Mouse (Mus musculus): ENCODE measurements at regions not wholly inside any gene's neighbourhood (a gene's known extent, or its start where the extent isn't known, plus 50 kb on each side); places are given as distances from the start of the nearest gene placed in this dataset.

DNA sequence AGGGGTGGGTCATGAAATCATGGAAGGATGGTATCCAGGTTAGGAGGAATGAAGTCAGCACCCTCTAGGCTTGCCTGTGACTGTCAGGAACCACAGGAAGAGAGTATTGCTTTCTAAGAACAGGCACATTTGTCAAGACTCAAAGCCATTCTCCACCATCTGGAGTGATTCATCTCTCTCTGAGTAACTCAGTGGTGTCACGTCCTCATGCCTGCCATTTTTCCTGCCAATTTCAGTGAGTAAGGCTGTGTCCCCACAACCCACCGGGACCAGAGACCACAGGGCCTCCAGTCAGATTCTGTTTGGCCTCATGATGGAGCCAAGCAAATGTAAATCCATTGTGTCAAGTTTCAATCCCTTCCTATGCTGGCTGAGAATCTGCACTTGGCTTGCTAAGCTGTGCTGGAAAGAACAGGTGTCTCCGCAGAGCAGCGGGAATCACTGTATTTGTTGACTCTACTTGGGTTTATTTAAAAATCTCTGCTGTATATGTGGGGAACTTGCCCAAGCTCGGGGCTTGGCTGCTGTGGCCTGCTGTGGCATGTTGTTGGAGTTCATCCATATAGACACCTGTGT is 230.0 kb upstream of the Mki67 start:
- Histone ChIP-seq H3K36me3 (ENCODE audit: control insufficient read depth, insufficient read depth, low read length) (no peaks in the 10 kb centered on the region), H3K9ac (ENCODE audit: low read length) (no peak overlapping the region), H3K9me3 (ENCODE audit: control insufficient read depth, low read length) (no peaks in the 10 kb centered on the region), H3K4me3 (ENCODE audit: control insufficient read depth in 1 of 2, insufficient read depth in 1 of 2, low read depth in 1 of 2, low read length in 2 of 2) (no peak overlapping the region), H3K27ac (replicated peaks in 1 of 2; ENCODE audit: control insufficient read depth in 1 of 2, insufficient read depth in 1 of 2, low read depth in 2 of 2, low read length in 2 of 2) (no peak overlapping the region), H3K4me2 (ENCODE audit: low read length) (no peak overlapping the region), H3K27me3 (ENCODE audit: control insufficient read depth, insufficient read depth, low read length) (no peaks in the 10 kb centered on the region), H3K4me1 (ENCODE audit: control insufficient read depth in 2 of 2, insufficient read depth in 2 of 2, low read length in 2 of 2) (no peaks in the 10 kb centered on the region)
- WGBS: 75% methylated on average over 5 of the region's 5 CpGs
- ATAC-seq (ENCODE audit: insufficient number of reproducible peaks, insufficient read depth, low FRiP score, low read depth): no peak

- Histone ChIP-seq H3K27ac (replicated peaks in 1 of 2; ENCODE audit: control insufficient read depth in 1 of 2, insufficient read depth in 1 of 2, low read depth in 2 of 2, low read length in 2 of 2) (no peak overlapping the region), H3K27me3 (ENCODE audit: control insufficient read depth, insufficient read depth, low read length) (no peaks in the 10 kb centered on the region), H3K9ac (ENCODE audit: low read length) (no peak overlapping the region), H3K4me1 (ENCODE audit: control insufficient read depth in 2 of 2, insufficient read depth in 2 of 2, low read length in 2 of 2) (no peaks in the 10 kb centered on the region), H3K36me3 (ENCODE audit: control insufficient read depth, insufficient read depth, low read length) (no peaks in the 10 kb centered on the region), H3K9me3 (ENCODE audit: control insufficient read depth, low read length) (no peaks in the 10 kb centered on the region), H3K4me3 (ENCODE audit: control insufficient read depth in 1 of 2, insufficient read depth in 1 of 2, low read depth in 1 of 2, low read length in 2 of 2) (no peak overlapping the region), H3K4me2 (ENCODE audit: low read length) (no peak overlapping the region)
- no peak for ATAC-seq (ENCODE audit: insufficient number of reproducible peaks, insufficient read depth, low FRiP score, low read depth)
- WGBS: 83% methylated on average over 8 of the region's 8 CpGs
Measured at GRCm38 (mm10) chr7:135961026-135961425, 244.9 kb upstream of the Mki67 start.

DNA sequence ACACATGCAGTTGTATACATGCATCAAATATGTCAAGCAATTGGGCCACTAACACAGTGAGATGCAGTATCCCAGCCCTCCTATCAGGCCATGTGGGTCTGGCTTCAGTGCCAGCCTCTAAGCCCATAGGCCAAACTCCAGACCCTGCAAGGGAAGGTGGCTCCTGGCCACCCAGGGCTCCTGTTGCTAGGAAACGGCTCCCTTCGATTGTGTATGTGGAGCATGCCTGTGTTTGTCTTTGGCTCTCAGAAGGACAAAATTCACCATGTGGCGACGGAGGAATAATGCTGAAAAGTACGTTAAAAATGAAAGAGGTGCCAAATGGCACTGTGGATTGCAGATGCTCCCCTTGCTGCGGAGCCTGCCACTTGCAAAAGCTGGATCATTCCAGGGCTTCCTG is 249.4 kb upstream of the Mki67 start:
- Histone ChIP-seq H3K9me3 (ENCODE audit: control insufficient read depth, low read length) (no peaks in the 10 kb centered on the region), H3K9ac (ENCODE audit: low read length) (no peak overlapping the region), H3K27ac (replicated peaks in 1 of 2; ENCODE audit: control insufficient read depth in 1 of 2, insufficient read depth in 1 of 2, low read depth in 2 of 2, low read length in 2 of 2) (no peak overlapping the region), H3K4me2 (ENCODE audit: low read length) (no peak overlapping the region), H3K4me3 (ENCODE audit: control insufficient read depth in 1 of 2, insufficient read depth in 1 of 2, low read depth in 1 of 2, low read length in 2 of 2) (no peak overlapping the region), H3K4me1 (ENCODE audit: control insufficient read depth in 2 of 2, insufficient read depth in 2 of 2, low read length in 2 of 2) (no peaks in the 10 kb centered on the region), H3K27me3 (ENCODE audit: control insufficient read depth, insufficient read depth, low read length) (no peaks in the 10 kb centered on the region), H3K36me3 (ENCODE audit: control insufficient read depth, insufficient read depth, low read length) (no peaks in the 10 kb centered on the region)
- 76% methylated on average over 6 of the region's 6 CpGs for WGBS
- ATAC-seq (ENCODE audit: insufficient number of reproducible peaks, insufficient read depth, low FRiP score, low read depth): no peak

DNA sequence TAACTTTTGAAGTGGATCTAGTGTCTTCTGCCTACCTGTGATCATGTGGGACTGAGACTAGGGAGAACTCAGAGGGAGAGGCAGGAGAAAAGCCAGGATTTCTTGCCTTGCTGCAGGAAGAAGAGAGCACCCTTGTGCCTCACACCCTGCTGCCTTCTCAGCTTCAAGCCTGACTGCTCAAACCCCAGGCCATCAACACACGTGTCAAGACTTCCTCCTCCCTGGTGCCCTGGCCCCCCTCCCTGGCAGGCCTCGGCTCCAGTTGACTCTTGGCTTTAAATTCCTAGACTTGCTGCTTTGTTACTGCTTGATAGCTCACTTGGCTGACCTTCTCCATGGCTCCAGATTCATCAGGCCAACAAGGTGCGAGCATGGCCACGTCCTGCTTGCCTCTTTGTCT is 250.1 kb upstream of the Mki67 start:
- Histone ChIP-seq H3K9ac (ENCODE audit: low read length) (no peak overlapping the region), H3K4me3 (ENCODE audit: control insufficient read depth in 1 of 2, insufficient read depth in 1 of 2, low read depth in 1 of 2, low read length in 2 of 2) (no peak overlapping the region), H3K36me3 (ENCODE audit: control insufficient read depth, insufficient read depth, low read length) (no peaks in the 10 kb centered on the region), H3K27me3 (ENCODE audit: control insufficient read depth, insufficient read depth, low read length) (no peaks in the 10 kb centered on the region), H3K27ac (replicated peaks in 1 of 2; ENCODE audit: control insufficient read depth in 1 of 2, insufficient read depth in 1 of 2, low read depth in 2 of 2, low read length in 2 of 2) (no peak overlapping the region), H3K4me1 (ENCODE audit: control insufficient read depth in 2 of 2, insufficient read depth in 2 of 2, low read length in 2 of 2) (no peaks in the 10 kb centered on the region), H3K4me2 (ENCODE audit: low read length) (no peak overlapping the region), H3K9me3 (ENCODE audit: control insufficient read depth, low read length) (no peaks in the 10 kb centered on the region)
- ATAC-seq (ENCODE audit: insufficient number of reproducible peaks, insufficient read depth, low FRiP score, low read depth): no peak
- WGBS: 47% methylated on average over 4 of the region's 4 CpGs

DNA sequence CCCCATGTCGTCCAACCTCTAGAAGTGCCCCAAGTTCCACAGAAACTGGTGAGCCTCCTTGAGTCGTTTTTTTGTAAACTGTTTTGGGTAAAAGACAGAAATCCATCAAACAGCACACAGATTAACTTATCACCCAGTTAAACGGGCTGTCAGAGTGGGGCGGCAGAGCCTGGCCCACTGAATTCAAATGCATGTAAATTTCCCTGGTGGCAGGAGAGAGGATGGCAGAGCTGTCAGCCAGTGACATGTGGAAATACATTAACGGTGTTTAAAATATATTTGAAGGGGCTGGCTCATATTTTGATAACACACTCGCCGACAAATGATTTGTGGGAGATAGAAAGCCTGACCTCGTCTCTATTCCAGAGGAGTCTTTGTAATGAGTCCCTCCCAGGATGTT is 252.5 kb upstream of the Mki67 start:
- WGBS: 57% methylated on average over 8 of the region's 8 CpGs
- Histone ChIP-seq H3K4me2 (ENCODE audit: low read length) (no peak overlapping the region), H3K27me3 (ENCODE audit: control insufficient read depth, insufficient read depth, low read length) (no peaks in the 10 kb centered on the region), H3K4me3 (ENCODE audit: control insufficient read depth in 1 of 2, insufficient read depth in 1 of 2, low read depth in 1 of 2, low read length in 2 of 2) (no peak overlapping the region), H3K4me1 (ENCODE audit: control insufficient read depth in 2 of 2, insufficient read depth in 2 of 2, low read length in 2 of 2) (no peaks in the 10 kb centered on the region), H3K9ac (ENCODE audit: low read length) (no peak overlapping the region), H3K27ac (replicated peaks in 1 of 2; ENCODE audit: control insufficient read depth in 1 of 2, insufficient read depth in 1 of 2, low read depth in 2 of 2, low read length in 2 of 2) (no peak overlapping the region), H3K9me3 (ENCODE audit: control insufficient read depth, low read length) (no peaks in the 10 kb centered on the region), H3K36me3 (ENCODE audit: control insufficient read depth, insufficient read depth, low read length) (no peaks in the 10 kb centered on the region)
- ATAC-seq (ENCODE audit: insufficient number of reproducible peaks, insufficient read depth, low FRiP score, low read depth): no peak

DNA sequence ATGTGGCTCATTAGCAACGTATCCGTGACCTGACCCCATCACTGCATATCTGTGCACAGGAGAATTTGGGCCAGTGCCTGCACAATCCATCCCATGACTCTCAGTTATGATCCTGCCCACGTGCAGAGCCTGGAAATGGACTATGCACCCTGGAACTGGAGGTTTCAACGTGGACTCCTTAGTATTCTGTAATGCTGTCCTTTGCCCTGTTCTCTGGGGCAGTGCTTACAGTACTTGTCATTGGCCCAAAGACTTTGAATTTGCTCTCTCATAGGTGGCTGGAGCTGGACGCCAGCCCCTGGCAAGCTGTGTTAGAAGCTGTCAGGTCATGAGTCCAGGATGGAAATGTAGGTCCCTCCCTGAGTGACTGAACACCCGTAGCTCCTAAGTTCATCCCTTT is 269.9 kb upstream of the Mki67 start:
- no peak overlapping the region for H3K4me3 ChIP-seq (ENCODE audit: control insufficient read depth in 1 of 2, insufficient read depth in 1 of 2, low read depth in 1 of 2, low read length in 2 of 2)
- 0 out of 4 replicates have a peak, but pooled peaks cover 0 to 2% of the 10 kb centered on the region in 2 experiments for H3K4me1 ChIP-seq (ENCODE audit: control insufficient read depth in 2 of 2, insufficient read depth in 2 of 2, low read length in 2 of 2)
- H3K27ac ChIP-seq (replicated peaks in 1 of 2; ENCODE audit: control insufficient read depth in 1 of 2, insufficient read depth in 1 of 2, low read depth in 2 of 2, low read length in 2 of 2): no peak overlapping the region
- no peaks in the 10 kb centered on the region for H3K9me3 ChIP-seq (ENCODE audit: control insufficient read depth, low read length)
- no peak for ATAC-seq (ENCODE audit: insufficient number of reproducible peaks, insufficient read depth, low FRiP score, low read depth)
- 64% methylated on average over 6 of the region's 6 CpGs for WGBS
- H3K4me2 ChIP-seq (ENCODE audit: low read length): no peak overlapping the region
- peaks cover 24% of the 10 kb centered on the region for H3K27me3 ChIP-seq (ENCODE audit: control insufficient read depth, insufficient read depth, low read length)
- H3K36me3 ChIP-seq (ENCODE audit: control insufficient read depth, insufficient read depth, low read length): no peaks in the 10 kb centered on the region
- H3K9ac ChIP-seq (ENCODE audit: low read length): no peak overlapping the region

- WGBS: 61% methylated on average over 6 of the region's 6 CpGs
- Histone ChIP-seq H3K9ac (ENCODE audit: low read length) (no peak overlapping the region), H3K9me3 (ENCODE audit: control insufficient read depth, low read length) (no peaks in the 10 kb centered on the region), H3K4me3 (ENCODE audit: control insufficient read depth in 1 of 2, insufficient read depth in 1 of 2, low read depth in 1 of 2, low read length in 2 of 2) (no peak overlapping the region), H3K27me3 (ENCODE audit: control insufficient read depth, insufficient read depth, low read length) (peaks cover 40% of the 10 kb centered on the region), H3K36me3 (ENCODE audit: control insufficient read depth, insufficient read depth, low read length) (no peaks in the 10 kb centered on the region), H3K4me1 (ENCODE audit: control insufficient read depth in 2 of 2, insufficient read depth in 2 of 2, low read length in 2 of 2) (0 out of 4 replicates have a peak, but pooled peaks cover 0 to 2% of the 10 kb centered on the region in 2 experiments), H3K4me2 (ENCODE audit: low read length) (no peak overlapping the region), H3K27ac (replicated peaks in 1 of 2; ENCODE audit: control insufficient read depth in 1 of 2, insufficient read depth in 1 of 2, low read depth in 2 of 2, low read length in 2 of 2) (no peak overlapping the region)
- ATAC-seq (ENCODE audit: insufficient number of reproducible peaks, insufficient read depth, low FRiP score, low read depth): no peak
Measured at GRCm38 (mm10) chr7:135990321-135990720, 274.2 kb upstream of the Mki67 start.

DNA sequence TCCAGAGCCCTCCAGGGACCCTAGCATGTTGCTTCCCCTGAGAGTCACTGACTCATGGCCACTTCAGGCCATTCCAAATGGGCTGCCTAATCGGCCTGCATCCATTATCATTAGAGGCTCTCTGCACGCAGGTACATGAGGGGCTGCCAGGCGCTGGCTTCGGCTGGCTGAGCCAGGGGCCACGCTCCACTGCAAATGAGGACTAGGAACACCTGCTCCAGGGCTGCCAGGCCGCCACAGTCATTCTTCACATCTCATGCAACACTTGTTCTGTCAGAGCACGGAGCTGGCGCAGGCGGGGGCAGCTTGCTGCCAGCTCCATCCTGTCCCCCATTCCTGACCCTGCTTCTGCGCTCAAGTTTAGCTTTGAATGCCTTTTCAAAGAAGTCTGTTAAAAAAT is 280.7 kb upstream of the Mki67 start:
- Histone ChIP-seq H3K4me2 (ENCODE audit: low read length) (no peak overlapping the region), H3K27me3 (ENCODE audit: control insufficient read depth, insufficient read depth, low read length) (peaks cover 13% of the 10 kb centered on the region), H3K9ac (ENCODE audit: low read length) (no peak overlapping the region), H3K27ac (replicated peaks in 1 of 2; ENCODE audit: control insufficient read depth in 1 of 2, insufficient read depth in 1 of 2, low read depth in 2 of 2, low read length in 2 of 2) (no peak overlapping the region), H3K4me3 (ENCODE audit: control insufficient read depth in 1 of 2, insufficient read depth in 1 of 2, low read depth in 1 of 2, low read length in 2 of 2) (no peak overlapping the region), H3K36me3 (ENCODE audit: control insufficient read depth, insufficient read depth, low read length) (no peaks in the 10 kb centered on the region), H3K4me1 (ENCODE audit: control insufficient read depth in 2 of 2, insufficient read depth in 2 of 2, low read length in 2 of 2) (peaks cover 4 to 9% of the 10 kb centered on the region in 2 experiments; a peak in 2 of 4 replicates), H3K9me3 (ENCODE audit: control insufficient read depth, low read length) (no peaks in the 10 kb centered on the region)
- ATAC-seq (ENCODE audit: insufficient number of reproducible peaks, insufficient read depth, low FRiP score, low read depth): no peak
- WGBS: 82% methylated on average over 10 of the region's 10 CpGs

Data from heart, embryonic 14.5 days (tissue).